Mouse (Mus musculus) hindbrain, embryonic 11.5 days (tissue): Measurements from ENCODE around the gene Luzp1. TPM values are rescaled to one million over a fixed set of nuclear protein-coding genes. Genes with fewer than 3 reads are reported as not detected.

Experiments used
- ATAC-seq: fragments of 200-750 bp; cut with Nextera tagmentation; 2 replicates; pipeline ENCODE4 v1.8.0; 2017; ENCODE audit warnings: mild to moderate bottlenecking, moderate TSS enrichment, moderate library complexity; ENCODE audit not compliant: low FRiP score
- DNase-seq: peaks from one replicate; pipeline ENCODE4 v3.0.0-alpha.2; 2015; ENCODE audit warnings: low spot score
- H3K27ac ChIP-seq: fragments of 300-500 bp; sonication (generic); 2 replicates; pipeline ENCODE4 v1.5.1; 2014; ENCODE audit warnings: mild to moderate bottlenecking, low read depth, low read length
- H3K27me3 ChIP-seq: fragments of 300-500 bp; sonication (generic); 2 replicates; pipeline ENCODE4 v1.6.1; 2014; ENCODE audit warnings: mild to moderate bottlenecking, low read length, moderate library complexity, mixed read lengths; ENCODE audit not compliant: control insufficient read depth, insufficient read depth
- H3K36me3 ChIP-seq: fragments of 300-500 bp; sonication (generic); 2 replicates; pipeline ENCODE4 v1.6.1; 2014; ENCODE audit warnings: mild to moderate bottlenecking, low read length, moderate library complexity, mixed read lengths; ENCODE audit not compliant: control insufficient read depth, insufficient read depth
- H3K4me1 ChIP-seq: fragments of 300-500 bp; sonication (generic); replicated peaks from 2 replicates; pipeline ENCODE4 v1.6.1; 2014; ENCODE audit warnings: low read length, mixed read lengths; ENCODE audit not compliant: control insufficient read depth, insufficient read depth
- H3K4me2 ChIP-seq: fragments of 300-500 bp; sonication (generic); replicated peaks from 2 replicates; pipeline ENCODE4 v1.6.1; 2014; ENCODE audit warnings: mild to moderate bottlenecking, low read depth, low read length
- H3K4me3 ChIP-seq: fragments of 300-500 bp; sonication (generic); 2 replicates; pipeline ENCODE4 v1.5.1; 2014; ENCODE audit warnings: low read depth, low read length
- H3K9ac ChIP-seq: fragments of 300-500 bp; sonication (generic); 2 replicates; pipeline ENCODE4 v1.6.1; 2014; ENCODE audit warnings: low read depth, low read length
- H3K9me3 ChIP-seq: fragments of 300-500 bp; sonication (generic); 2 replicates; pipeline ENCODE4 v1.6.1; 2016; ENCODE audit warnings: low read length; ENCODE audit not compliant: control insufficient read depth
- WGBS: fragments of 180-500 bp; shearing (Covaris S2); extraction: QIAGEN DNeasy Blood & Tissue Kit; methylation state at CpG from one replicate; pipeline ENCODE4 v1.1.7; 2014; 5-methylcytosine and 5-hydroxymethylcytosine counted together
- polyA plus RNA-seq: library from polyadenylated mRNA; unstranded; fragments of >200 nt; fragmentation: Nextera tagmentation; extraction: Ambion mirVana; gene quantifications from 2 replicates; pipeline ENCODE4 v1.2.1, GENCODE M21; 2014

Luzp1 gene
- polyA plus RNA-seq, 1 experiment from 2014 or later, result 130 TPM

DNA sequence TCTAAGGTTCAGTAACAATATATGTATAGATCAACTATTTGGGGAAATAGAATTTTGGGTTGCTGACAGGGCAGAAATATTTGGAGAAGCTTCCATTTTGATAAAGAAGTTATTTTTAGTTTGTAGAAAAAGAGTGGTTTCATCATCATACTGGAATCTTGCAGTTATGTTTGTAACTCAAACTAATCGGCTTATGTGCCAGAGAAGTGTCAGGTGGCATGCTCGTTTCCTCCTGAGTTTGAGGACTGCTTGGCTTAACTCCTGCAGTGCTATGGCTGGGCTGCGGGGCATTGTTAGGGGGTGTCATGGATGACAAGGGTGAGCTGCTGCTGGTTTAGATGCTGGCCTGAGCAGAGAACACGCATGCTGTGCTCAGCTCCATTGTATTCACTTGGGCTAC, 42.1 kb downstream of the Luzp1 start:
- H3K4me3 ChIP-seq, result no peak overlapping the region
- H3K36me3 ChIP-seq, result no peaks in the 10 kb centered on the region
- no peak overlapping the region for H3K27ac ChIP-seq
- no peaks in the 10 kb centered on the region for H3K9me3 ChIP-seq
- no peak overlapping the region for H3K4me2 ChIP-seq
- 76% methylated on average over 4 of the region's 4 CpGs for WGBS
- ATAC-seq, result no peak
- DNase-seq, result no peak
- H3K4me1 ChIP-seq, result no peaks in the 10 kb centered on the region
- no peak overlapping the region for H3K9ac ChIP-seq
- no peaks in the 10 kb centered on the region for H3K27me3 ChIP-seq

GRCm38 (mm10) chr4:136512905-136513304, 43.3 kb downstream of the Luzp1 start:
- Histone ChIP-seq H3K27me3 (no peaks in the 10 kb centered on the region), H3K4me2 (no peak overlapping the region), H3K9ac (no peak overlapping the region), H3K27ac (no peak overlapping the region), H3K4me3 (no peak overlapping the region), H3K9me3 (no peaks in the 10 kb centered on the region), H3K4me1 (no peaks in the 10 kb centered on the region), H3K36me3 (no peaks in the 10 kb centered on the region)
- no peak for DNase-seq
- no peak for ATAC-seq

- no peak for DNase-seq
- WGBS, result 92% methylated on average over 2 of the region's 2 CpGs
Observed at GRCm38 (mm10) chr4:136518141-136518540, 48.6 kb downstream of the Luzp1 start.

DNA sequence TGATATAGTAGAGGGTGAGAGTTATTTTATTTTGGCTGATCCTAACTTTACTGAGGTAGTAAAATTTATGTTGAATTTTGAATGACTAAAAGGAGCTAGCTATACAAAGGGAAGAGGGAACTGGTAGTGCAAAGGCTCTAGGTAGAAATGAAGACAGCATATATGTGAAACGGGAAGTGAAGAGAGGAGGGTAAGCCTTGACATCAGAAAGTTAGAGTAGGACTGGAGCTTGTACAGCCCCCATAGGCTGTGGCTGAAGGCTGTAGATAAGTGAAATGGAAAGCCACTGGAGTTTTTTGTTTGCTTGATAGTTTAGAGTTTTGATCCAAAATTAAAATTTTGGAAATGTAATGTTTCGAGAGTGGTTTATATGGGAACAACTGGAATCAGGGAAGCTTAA, 49.0 kb downstream of the Luzp1 start:
- no peak overlapping the region for H3K27ac ChIP-seq
- no peak overlapping the region for H3K4me3 ChIP-seq
- no peaks in the 10 kb centered on the region for H3K9me3 ChIP-seq
- no peaks in the 10 kb centered on the region for H3K36me3 ChIP-seq
- no peak for DNase-seq
- H3K9ac ChIP-seq, result no peak overlapping the region
- H3K4me1 ChIP-seq, result no peaks in the 10 kb centered on the region
- no peak for ATAC-seq
- no peak overlapping the region for H3K4me2 ChIP-seq
- WGBS, result 96% methylated on average over 2 of the region's 2 CpGs
- H3K27me3 ChIP-seq, result no peaks in the 10 kb centered on the region

More at GRCm38 (mm10) chr4:136518141-136518540, 48.6 kb downstream of the Luzp1 start:
- ATAC-seq, result no peak
- no peak overlapping the region for H3K4me2 ChIP-seq
- no peaks in the 10 kb centered on the region for H3K9me3 ChIP-seq
- no peak overlapping the region for H3K27ac ChIP-seq
- no peak overlapping the region for H3K9ac ChIP-seq
- no peaks in the 10 kb centered on the region for H3K4me1 ChIP-seq
- H3K4me3 ChIP-seq, result no peak overlapping the region
- H3K36me3 ChIP-seq, result no peaks in the 10 kb centered on the region
- H3K27me3 ChIP-seq, result no peaks in the 10 kb centered on the region

DNA sequence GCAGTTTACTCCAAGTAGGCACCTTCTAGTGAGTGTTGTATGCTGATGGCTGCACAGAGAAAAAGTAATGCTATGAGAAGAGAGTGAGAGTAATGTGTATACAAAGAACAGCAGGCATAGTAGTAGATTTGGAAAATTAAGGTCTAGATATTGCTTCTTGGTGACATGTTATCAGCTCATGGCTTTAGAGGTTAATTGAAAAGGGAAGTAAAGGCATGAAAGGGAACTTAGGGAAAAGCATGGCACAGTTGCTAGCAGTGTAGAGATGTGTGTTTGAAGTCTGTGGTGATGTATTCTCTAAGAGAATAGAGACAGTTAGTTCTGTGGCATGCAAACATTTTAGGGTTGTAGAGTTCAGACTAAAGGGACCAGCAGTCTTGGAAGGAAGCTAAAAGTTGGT, 50.3 kb downstream of the Luzp1 start:
- ATAC-seq, result no peak
- no peak for DNase-seq
- Histone ChIP-seq H3K9ac (no peak overlapping the region), H3K4me2 (no peak overlapping the region), H3K36me3 (no peaks in the 10 kb centered on the region), H3K4me1 (no peaks in the 10 kb centered on the region), H3K4me3 (no peak overlapping the region), H3K27ac (no peak overlapping the region), H3K27me3 (no peaks in the 10 kb centered on the region), H3K9me3 (no peaks in the 10 kb centered on the region)

- no peaks in the 10 kb centered on the region for H3K27me3 ChIP-seq
- WGBS, result 82% methylated on average over 5 of the region's 5 CpGs
- no peak for ATAC-seq
- H3K36me3 ChIP-seq, result no peaks in the 10 kb centered on the region
- no peak for DNase-seq
- no peaks in the 10 kb centered on the region for H3K9me3 ChIP-seq
- H3K9ac ChIP-seq, result no peak overlapping the region
- H3K4me2 ChIP-seq, result no peak overlapping the region
- no peaks in the 10 kb centered on the region for H3K4me1 ChIP-seq
- no peak overlapping the region for H3K4me3 ChIP-seq
- no peak overlapping the region for H3K27ac ChIP-seq
Observed at GRCm38 (mm10) chr4:136521898-136522297, 52.3 kb downstream of the Luzp1 start.

- no peak overlapping the region for H3K4me3 ChIP-seq
- no peaks in the 10 kb centered on the region for H3K4me1 ChIP-seq
- no peak for ATAC-seq
- no peaks in the 10 kb centered on the region for H3K36me3 ChIP-seq
- no peaks in the 10 kb centered on the region for H3K27me3 ChIP-seq
- no peak overlapping the region for H3K4me2 ChIP-seq
- H3K9me3 ChIP-seq, result no peaks in the 10 kb centered on the region
- H3K9ac ChIP-seq, result no peak overlapping the region
- no peak for DNase-seq
- no peak overlapping the region for H3K27ac ChIP-seq
- 96% methylated on average over 2 of the region's 2 CpGs for WGBS
Observed at GRCm38 (mm10) chr4:136524309-136524708, 54.7 kb downstream of the Luzp1 start.

DNA sequence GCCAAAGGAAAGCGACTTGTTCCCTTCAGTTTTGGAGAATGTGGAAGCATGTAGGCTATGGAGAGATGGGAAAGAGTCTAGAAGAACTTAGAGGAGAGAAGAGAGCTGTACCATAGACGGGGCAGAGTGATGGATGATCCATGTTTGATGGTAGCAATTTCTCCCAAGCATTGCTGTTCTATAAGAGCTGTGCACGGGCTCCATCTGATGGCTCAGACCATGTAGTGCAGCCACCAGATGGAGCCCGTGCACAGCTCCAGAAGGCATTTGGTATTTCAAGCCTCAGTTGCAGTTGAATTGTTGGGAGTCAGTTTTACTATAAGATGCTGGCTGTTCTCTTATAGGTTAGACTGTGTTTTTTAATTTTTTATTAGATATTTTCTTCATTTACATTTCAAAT, 56.9 kb downstream of the Luzp1 start:
- H3K4me3 ChIP-seq, result no peak overlapping the region
- ATAC-seq, result no peak
- no peaks in the 10 kb centered on the region for H3K36me3 ChIP-seq
- H3K9me3 ChIP-seq, result no peaks in the 10 kb centered on the region
- no peaks in the 10 kb centered on the region for H3K27me3 ChIP-seq
- H3K27ac ChIP-seq, result no peak overlapping the region
- H3K4me1 ChIP-seq, result no peaks in the 10 kb centered on the region
- WGBS, result 27% methylated on average over 4 of the region's 4 CpGs
- peak; percentile 76 for DNase-seq
- no peak overlapping the region for H3K4me2 ChIP-seq
- no peak overlapping the region for H3K9ac ChIP-seq

GRCm38 (mm10) chr4:136545151-136545550, 75.6 kb downstream of the Luzp1 start:
- H3K9ac ChIP-seq, result no peak overlapping the region
- no peaks in the 10 kb centered on the region for H3K9me3 ChIP-seq
- ATAC-seq (no peak), DNase-seq (no peak)
- H3K4me2 ChIP-seq, result no peak overlapping the region
- peaks cover 12% of the 10 kb centered on the region for H3K36me3 ChIP-seq
- H3K27ac ChIP-seq, result no peak overlapping the region
- no peak overlapping the region for H3K4me3 ChIP-seq
- H3K4me1 ChIP-seq, result no peaks in the 10 kb centered on the region
- WGBS, result 94% methylated on average over 3 of the region's 3 CpGs
- no peaks in the 10 kb centered on the region for H3K27me3 ChIP-seq
